Mouse (Mus musculus): ENCODE measurements around the gene Pde1a.

Pde1a gene

DNA sequence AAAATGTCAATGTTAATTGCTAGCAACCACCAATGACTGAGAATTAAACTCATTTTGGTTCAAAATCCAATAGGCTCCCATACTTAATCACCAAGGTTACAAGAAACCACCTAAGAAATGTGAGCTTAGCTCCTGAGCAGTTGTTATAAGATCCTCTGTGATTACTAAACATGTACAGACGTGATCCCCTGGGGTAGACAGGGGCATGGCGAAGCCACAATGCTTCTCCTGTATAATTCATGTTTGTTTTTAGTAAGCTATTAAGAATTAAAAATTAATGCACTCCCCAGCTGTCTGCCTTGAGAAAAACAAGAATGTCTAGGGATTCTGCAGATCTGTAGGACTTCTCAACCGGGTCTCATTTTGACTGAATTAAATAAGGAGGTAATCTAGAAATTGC is 309.7 kb downstream of the Pde1a start:
- DNase-seq (ENCODE audit: low spot score in 2 of 2) = no peak

DNA sequence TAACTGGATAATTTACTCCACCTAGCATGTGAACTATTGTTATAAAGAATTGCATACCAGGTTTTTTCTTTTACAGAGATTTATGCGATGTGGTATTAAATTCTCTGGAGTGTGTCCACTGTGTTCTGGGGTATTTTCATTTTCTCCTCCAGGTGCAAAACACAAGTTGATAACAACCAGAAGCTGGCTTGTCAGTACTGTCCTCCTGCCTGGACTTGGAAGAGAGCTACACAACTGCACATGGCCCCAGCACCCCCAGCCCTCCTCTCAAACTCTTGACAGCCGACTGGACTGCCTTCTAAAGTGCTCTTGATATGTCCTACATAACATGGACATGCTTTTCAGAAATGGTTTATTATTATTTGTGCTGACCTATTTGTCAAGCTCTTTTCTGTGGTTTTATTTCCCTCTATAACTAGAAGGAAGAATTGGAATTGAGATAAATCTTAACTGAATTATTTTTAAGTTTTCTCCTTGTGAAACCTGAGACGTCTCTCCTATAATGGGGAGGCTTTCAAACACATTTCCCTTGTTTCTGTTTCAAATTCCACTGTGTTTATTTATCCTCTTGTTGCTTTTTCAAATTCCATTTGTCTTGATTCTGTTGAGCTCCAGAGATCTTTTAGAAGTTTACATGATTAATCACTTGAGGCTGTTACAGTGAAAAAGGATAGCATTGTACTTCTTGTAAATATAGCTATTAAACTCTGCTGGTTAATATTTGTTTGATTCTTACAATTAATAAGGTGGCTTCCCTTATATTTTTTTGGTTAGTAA is 313.4 kb downstream of the Pde1a start:
- no peak for DNase-seq (ENCODE audit: low spot score in 2 of 2)

DNA sequence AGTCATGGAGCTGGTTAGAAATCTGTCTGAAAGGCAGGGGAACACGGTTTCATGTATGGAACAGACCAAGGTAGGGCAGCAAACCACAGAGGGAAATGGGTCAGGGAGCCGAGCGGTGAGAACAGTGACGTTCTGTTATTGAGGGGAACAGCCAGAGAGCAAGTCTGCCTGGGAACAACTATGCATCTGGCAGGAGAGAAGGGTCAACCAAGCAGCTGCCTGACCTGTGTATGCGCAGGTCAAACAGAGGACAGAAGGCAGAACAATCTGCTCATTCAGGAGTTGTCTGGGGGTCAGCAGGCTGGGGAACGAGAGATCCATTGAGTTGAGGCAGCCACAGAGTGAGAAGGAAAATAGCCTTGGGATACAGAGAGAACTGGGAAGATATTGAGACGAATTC is 330.6 kb downstream of the Pde1a start:
- DNase-seq (ENCODE audit: low spot score in 2 of 2) = no peak

DNA sequence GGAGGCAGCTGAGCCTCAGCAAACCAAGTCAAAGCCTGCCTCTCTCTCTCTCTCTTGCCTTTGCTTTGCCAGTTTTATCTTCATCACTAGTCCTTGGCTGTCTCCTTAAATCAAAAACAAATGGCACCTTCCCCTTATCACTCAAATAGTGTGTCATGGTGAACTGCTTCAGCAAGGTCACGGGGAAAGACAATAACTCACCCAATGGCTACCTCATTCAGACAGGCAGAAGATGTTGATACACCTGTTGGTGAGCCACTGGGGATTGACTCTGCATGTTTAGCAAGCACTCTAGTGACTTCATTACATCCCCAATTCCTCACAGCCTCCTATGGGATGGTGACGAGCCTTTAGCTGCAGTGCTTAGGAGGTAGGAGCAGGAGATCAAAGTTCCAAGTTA is 331.8 kb downstream of the Pde1a start:
- no peak for DNase-seq (ENCODE audit: low spot score in 2 of 2)

DNA sequence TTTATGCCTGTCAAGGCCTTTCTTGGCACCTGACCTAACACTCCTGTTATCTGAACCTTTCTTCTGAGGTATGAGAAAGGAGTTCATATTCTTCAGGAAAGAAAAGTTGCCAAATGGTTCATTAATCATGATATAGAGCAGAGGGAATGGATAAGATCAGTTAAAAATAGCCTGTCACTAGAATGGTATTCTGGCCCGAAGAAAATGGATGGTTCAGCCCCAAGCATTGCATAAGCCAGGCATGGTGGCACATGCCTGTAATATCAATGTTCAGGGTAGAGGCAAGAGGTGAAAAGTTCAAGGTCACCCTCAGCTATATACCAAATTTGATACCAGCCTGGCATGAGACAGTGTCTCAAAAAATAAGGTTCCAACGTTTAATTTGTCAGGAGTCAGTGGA is 336.1 kb downstream of the Pde1a start:
- no peak for DNase-seq (ENCODE audit: low spot score in 2 of 2)

DNA sequence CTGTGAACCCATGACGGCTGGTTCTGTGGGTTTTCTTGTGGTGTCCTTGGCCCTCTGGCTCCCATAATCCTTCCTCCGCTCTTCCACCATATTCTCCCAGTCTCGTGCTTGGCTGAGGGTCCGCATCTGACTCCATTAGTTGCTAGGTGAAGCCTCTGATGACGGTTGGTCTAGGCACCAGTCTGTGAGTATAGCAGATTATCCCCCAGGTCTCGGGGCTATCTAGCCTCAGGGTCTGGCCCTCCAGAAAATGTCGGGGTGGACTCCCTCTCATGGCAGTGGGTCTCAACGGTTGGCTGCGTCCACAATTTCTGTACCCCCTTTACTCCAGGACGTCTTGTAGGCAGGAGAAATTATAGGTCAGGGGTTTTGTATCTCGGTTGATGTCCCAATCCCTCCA is 342.8 kb downstream of the Pde1a start:
- DNase-seq (ENCODE audit: low spot score in 2 of 2) = no peak

DNA sequence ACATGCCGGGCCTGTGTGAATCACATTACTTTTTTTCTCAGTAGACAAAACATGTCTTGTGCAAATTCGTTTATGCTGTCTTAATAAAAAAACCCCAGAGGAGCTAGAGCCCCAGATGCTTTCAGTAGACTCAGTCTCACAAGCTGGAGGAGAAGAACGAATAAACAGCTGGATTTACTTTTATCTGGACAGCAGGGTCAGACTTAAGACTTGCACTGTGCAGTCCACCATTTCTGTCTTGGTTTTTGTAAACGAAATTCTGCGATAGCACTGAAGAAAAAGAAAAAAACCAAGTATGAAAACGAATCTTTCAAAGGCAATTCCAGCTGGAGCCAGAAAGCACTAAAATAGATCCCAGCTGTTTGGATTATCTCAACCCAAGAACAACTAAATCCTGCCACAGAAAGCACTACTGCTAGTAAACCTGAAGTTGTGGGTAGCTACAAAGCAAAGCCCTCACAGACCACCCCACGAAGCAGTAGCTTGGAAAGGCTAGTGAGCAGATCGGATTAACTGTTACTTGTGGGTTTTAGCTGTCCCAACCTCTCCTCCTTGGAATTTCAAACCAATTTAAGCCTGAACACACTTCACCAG is 343.6 kb downstream of the Pde1a start:
- DNase-seq (ENCODE audit: low spot score in 2 of 2) = no peak
